Mouse (Mus musculus) cortical plate, adult 2 months (tissue): ENCODE data around the gene Zfp281. TPM values are rescaled to one million over a fixed set of nuclear protein-coding genes. Genes with fewer than 3 reads are reported as not detected.
A peak's percentile ranks its signal among the peaks of the same experiment; 100 is the strongest.

Source experiments
- H3K27ac ChIP-seq: fragments of 200-500 bp; 2 replicates; pipeline ENCODE4 v1.5.1; 2012; ENCODE audit warnings: low read length, control low read depth, inconsistent platforms; ENCODE audit not compliant: insufficient read depth
- H3K4me1 ChIP-seq: fragments of 200-500 bp; 2 replicates; pipeline ENCODE4 v1.6.1; 2011; ENCODE audit warnings: low read length; ENCODE audit not compliant: control insufficient read depth, insufficient read depth
- H3K4me3 ChIP-seq: fragments of 200-500 bp; 2 replicates; pipeline ENCODE4 v1.5.1; 2011; ENCODE audit warnings: mild to moderate bottlenecking, low read length, control low read depth; ENCODE audit not compliant: insufficient read depth
- CTCF ChIP-seq: fragments of 200-500 bp; IDR thresholded peaks from 2 replicates; pipeline ENCODE4 v1.5.1; 2011; ENCODE audit warnings: mild to moderate bottlenecking, control low read depth, low read length; ENCODE audit not compliant: insufficient read depth; ENCODE audit errors: extremely low read depth
- POLR2A ChIP-seq: fragments of 200-500 bp; IDR thresholded peaks from 2 replicates; pipeline ENCODE4 v1.6.1; 2011; ENCODE audit warnings: mild to moderate bottlenecking, low read length, control low read depth; ENCODE audit not compliant: insufficient read depth; ENCODE audit errors: extremely low read depth
- polyA plus RNA-seq: library from polyadenylated mRNA; depleted of rRNA; stranded (reverse); fragments of >200 nt; gene quantifications from 2 replicates; pipeline ENCODE4 v1.2.3, GENCODE M21; 2012

The Zfp281 gene
- polyA plus RNA-seq, 1 experiment: 12.9 TPM

DNA sequence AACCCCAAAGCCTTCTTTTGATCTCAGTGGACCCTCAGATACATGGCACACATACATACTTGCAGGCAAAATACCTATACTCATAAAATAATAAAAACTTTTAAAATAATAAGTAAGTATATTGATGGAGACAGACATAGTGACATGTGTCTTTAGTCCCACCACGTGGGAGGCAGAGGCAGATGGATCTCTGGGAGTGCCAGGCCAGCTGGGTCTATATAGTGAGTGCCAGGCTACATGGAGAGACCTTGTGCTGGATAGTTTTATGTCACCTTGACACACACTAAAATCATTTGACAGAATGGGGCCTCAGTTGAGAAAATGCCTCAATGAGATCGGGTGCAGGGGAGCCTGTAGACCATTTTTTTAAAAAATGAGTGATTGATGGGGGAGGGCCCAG, 41.8 kb downstream of the Zfp281 start:
- Histone ChIP-seq H3K4me1 (peaks cover 2% of the 10 kb centered on the region), H3K4me3 (no peak overlapping the region)

GRCm38 (mm10) chr1:136669926-136670325, 45.2 kb downstream of the Zfp281 start:
- TF ChIP-seq POLR2A (no peak), CTCF (no peak)
- Histone ChIP-seq H3K4me3 (no peak overlapping the region), H3K4me1 (no peaks in the 10 kb centered on the region; the same call in 1 of the 2 replicates), H3K27ac (no peak overlapping the region)

More for the DNA sequence above, 41.8 kb downstream of the Zfp281 start:
- TF ChIP-seq CTCF (no peak), POLR2A (no peak)
- H3K27ac ChIP-seq: no peak overlapping the region

GRCm38 (mm10) chr1:136670421-136670820, 45.7 kb downstream of the Zfp281 start:
- no peaks in the 10 kb centered on the region for H3K4me1 ChIP-seq
- H3K27ac ChIP-seq: no peak overlapping the region
- H3K4me3 ChIP-seq: no peak overlapping the region
- TF ChIP-seq CTCF (no peak), POLR2A (peak; percentile 38; the same call in 1 of the 2 replicates)

DNA sequence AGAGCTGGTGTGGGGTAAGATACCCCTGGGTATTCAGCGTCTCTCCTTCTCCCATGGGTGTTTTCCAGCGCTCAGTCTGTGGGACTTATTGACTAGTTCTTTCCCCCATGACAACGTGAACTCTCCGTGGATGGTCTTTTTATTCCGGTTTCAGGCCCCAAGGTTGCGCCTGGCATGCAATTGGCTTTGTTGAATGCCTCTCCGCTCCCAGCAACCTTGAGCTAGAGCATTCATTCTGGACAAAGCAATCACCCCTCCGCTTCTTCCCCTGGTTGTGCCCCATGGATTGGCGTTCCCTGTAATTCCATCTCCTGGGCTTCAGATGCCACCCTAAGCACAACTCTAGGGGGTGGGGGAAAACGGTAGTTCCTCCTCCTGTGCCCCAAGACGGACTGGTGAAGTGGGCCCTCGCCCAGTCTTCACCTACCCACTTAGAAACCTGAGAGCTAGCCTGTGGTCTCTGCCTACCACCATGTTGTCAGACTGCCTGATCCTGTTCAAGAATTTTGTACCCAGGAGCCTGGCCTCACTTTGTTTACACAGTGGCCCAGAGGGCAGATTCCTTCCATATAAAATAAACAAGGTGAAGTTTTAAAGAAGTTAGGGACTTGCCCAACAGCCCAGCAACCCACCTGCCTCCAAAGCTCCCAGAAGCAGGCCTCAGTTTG, 47.2 kb downstream of the Zfp281 start:
- no peak overlapping the region for H3K27ac ChIP-seq
- H3K4me1 ChIP-seq: no peaks in the 10 kb centered on the region
- TF ChIP-seq CTCF (no peak), POLR2A (no peak)
- no peak overlapping the region for H3K4me3 ChIP-seq

- no peak for TF ChIP-seq CTCF
- no peak for TF ChIP-seq POLR2A
- Histone ChIP-seq H3K4me3 (no peak overlapping the region), H3K27ac (no peak overlapping the region), H3K4me1 (no peaks in the 10 kb centered on the region)
These were observed 47.9 kb downstream of the Zfp281 start for GRCm38 (mm10) chr1:136672564-136672963.

GRCm38 (mm10) chr1:136673293-136673692, 48.6 kb downstream of the Zfp281 start:
- H3K27ac ChIP-seq: no peak overlapping the region
- H3K4me1 ChIP-seq: no peaks in the 10 kb centered on the region
- H3K4me3 ChIP-seq: no peak overlapping the region
- TF ChIP-seq CTCF (no peak), POLR2A (no peak)

GRCm38 (mm10) chr1:136674548-136675455, 50.1 kb downstream of the Zfp281 start:
- no peak overlapping the region for H3K4me3 ChIP-seq
- H3K27ac ChIP-seq: no peak overlapping the region
- no peaks in the 10 kb centered on the region for H3K4me1 ChIP-seq
- TF ChIP-seq CTCF (no peak), POLR2A (no peak)

- Histone ChIP-seq H3K4me1 (no peaks in the 10 kb centered on the region), H3K27ac (no peak overlapping the region), H3K4me3 (no peak overlapping the region)
- no peak for TF ChIP-seq CTCF
- TF ChIP-seq POLR2A: no peak
These were observed 51.2 kb downstream of the Zfp281 start for GRCm38 (mm10) chr1:136675736-136676444.

DNA sequence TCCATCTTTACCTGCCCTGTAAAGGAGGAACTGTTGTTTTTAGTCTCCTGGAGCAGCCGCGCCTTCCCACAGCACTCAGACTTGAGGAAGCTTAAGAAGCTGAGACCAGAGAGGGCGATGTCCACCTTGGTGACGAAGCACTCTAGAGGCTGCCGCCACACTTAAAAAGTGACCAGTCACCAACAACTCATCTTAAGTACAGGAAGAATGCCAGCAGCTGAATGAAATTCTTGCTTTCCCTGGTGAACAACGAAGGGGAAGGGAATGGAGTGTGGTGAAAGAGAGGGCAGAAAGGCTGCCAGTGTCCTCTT, 51.7 kb downstream of the Zfp281 start:
- no peak overlapping the region for H3K4me3 ChIP-seq
- no peaks in the 10 kb centered on the region for H3K4me1 ChIP-seq
- TF ChIP-seq CTCF (no peak), POLR2A (no peak)
- no peak overlapping the region for H3K27ac ChIP-seq

GRCm38 (mm10) chr1:136677847-136678325, 53.2 kb downstream of the Zfp281 start:
- H3K4me1 ChIP-seq: peaks cover under 1% of the 10 kb centered on the region; the same call in 1 of the 2 replicates
- TF ChIP-seq CTCF: no peak
- no peak for TF ChIP-seq POLR2A
- no peak overlapping the region for H3K4me3 ChIP-seq
- H3K27ac ChIP-seq: no peak overlapping the region
